Mouse (Mus musculus) CH12.LX (cell line): ENCODE results near the gene Aven.

Source experiments
- BHLHE40 ChIP-seq: IDR thresholded peaks from 2 replicates; pipeline ENCODE4 v1.6.1; 2011; ENCODE audit warnings: mild to moderate bottlenecking, low read depth, low read length, improper control_type of control experiment
- CTCF ChIP-seq, 2 experiments: IDR thresholded peaks in 1 of 2; conservative IDR thresholded peaks in 1 of 2; 2 replicates each; pipeline ENCODE4 v1.5.1; 2011 to 2012; ENCODE audit warnings: low read depth in 2 of 2, low read length in 2 of 2, improper control_type of control experiment in 1 of 2, inconsistent platforms in 1 of 2, mild to moderate bottlenecking in 1 of 2, moderate library complexity in 1 of 2
- EP300 ChIP-seq: IDR thresholded peaks from 2 replicates; pipeline ENCODE4 v1.6.1; 2011; ENCODE audit warnings: low read length, improper control_type of control experiment
- RAD21 ChIP-seq: IDR thresholded peaks from 2 replicates; pipeline ENCODE4 v1.6.1; 2011; ENCODE audit warnings: low read depth, mild to moderate bottlenecking, low read length, improper control_type of control experiment, moderate library complexity
- USF1 ChIP-seq: IDR thresholded peaks from 2 replicates; pipeline ENCODE4 v1.6.1; 2014; ENCODE audit warnings: low read depth, mild to moderate bottlenecking, inconsistent platforms, low read length, improper control_type of control experiment

DNA sequence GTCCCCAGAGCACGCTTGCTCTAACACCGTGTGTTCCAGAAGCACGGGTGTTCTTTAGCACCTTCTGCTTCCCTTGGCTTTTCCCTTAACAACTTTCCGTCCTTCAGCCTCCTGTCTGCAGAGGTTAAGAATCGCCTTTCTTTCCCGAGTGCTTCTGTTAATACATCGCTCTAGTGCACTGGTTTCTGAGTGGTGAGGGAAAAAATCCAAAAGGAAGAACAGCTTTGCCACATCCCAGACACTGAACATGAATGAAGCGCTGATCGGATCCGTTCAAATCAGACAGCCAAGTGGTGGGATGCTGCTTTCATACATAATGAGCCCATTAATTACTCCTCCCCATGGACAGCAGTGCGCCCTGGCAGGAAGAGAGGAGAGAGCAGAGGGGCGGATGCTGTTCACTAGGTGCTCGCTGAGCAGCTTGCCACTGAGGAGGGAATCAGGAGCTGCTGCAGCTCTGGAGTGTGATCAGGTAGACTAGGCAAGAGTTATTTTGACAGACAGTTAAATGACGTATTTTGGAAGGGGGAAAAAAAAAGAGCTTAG is 42.0 kb downstream of the Aven start:
- TF ChIP-seq CTCF (conservative IDR thresholded peaks at IDR 0.05 in 1 of 2, IDR thresholded peaks at IDR 0.05 in 1 of 2; ENCODE audit: low read depth in 2 of 2, low read length in 2 of 2) = no peak
- no peak for TF ChIP-seq RAD21
- no peak for TF ChIP-seq BHLHE40
- TF ChIP-seq EP300 = no peak
- no peak for TF ChIP-seq USF1
